Mouse (Mus musculus) kidney, adult 18-20 months (tissue): ENCODE data around the gene Rtn4rl1.
A peak's percentile ranks its signal among the peaks of the same experiment; 100 is the strongest.
"Not testable (repeated sequence)": the region's sequence is repeated elsewhere in the genome, so short reads cannot be mapped to it uniquely, and the experiment has no call there.

Experiments used
- DNase-seq: peaks from one replicate; pipeline ENCODE4 v3.0.0; 2021

The Rtn4rl1 gene

GRCm38 (mm10) chr11:75166193-75166842 lies 27.3 kb upstream of the Rtn4rl1 start:
- DNase-seq: peak; percentile 31

- DNase-seq: peak; percentile 72
These were observed 26.5 kb upstream of the Rtn4rl1 start for GRCm38 (mm10) chr11:75166861-75167642.

GRCm38 (mm10) chr11:75167643-75168589 lies 25.7 kb upstream of the Rtn4rl1 start:
- DNase-seq: peak; percentile 40

- peak; percentile 89 for DNase-seq
These were observed 24.8 kb upstream of the Rtn4rl1 start for GRCm38 (mm10) chr11:75168590-75169361.

DNA sequence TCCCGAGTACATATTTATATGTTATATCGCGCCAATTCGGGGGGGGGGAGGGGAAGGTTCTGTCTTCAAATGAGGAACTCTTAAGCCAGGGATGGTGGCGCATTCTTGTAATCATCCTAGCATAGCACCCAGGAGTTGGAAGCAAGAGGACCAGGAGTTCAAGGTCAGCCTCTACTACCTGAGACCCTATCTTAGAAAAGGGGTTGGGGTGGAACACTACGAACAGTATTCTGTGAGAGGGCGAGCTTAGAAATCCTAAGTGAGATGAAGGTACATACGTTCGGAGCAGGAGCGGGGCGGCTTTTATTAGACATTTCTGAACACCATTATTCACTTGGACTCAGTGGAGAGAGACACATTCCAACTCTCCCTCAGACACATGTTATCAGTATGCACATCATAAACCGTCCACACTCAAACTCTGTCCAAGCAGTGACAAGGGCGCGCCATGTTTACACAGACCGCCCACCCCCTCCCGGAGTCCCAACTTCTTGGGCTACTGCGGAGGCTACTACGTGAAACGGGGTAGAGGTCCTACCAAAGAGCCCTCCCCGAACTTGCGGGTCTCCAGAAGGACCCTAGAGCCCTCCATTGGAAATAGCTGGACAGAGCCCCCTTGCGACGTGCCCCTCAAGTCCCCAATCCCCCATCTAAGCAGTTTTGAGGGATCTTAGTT lies 24.0 kb upstream of the Rtn4rl1 start, which contains the start of gene Hic1:
Gene Hic1, minus strand, starts transcription at position 115 of the 676 bp plus-strand sequence.
- DNase-seq: no peak

- DNase-seq: peak; percentile 97
These were observed 23.3 kb upstream of the Rtn4rl1 start for GRCm38 (mm10) chr11:75170136-75170751.

GRCm38 (mm10) chr11:75171186-75171865 lies 22.3 kb upstream of the Rtn4rl1 start:
- DNase-seq: no peak

DNA sequence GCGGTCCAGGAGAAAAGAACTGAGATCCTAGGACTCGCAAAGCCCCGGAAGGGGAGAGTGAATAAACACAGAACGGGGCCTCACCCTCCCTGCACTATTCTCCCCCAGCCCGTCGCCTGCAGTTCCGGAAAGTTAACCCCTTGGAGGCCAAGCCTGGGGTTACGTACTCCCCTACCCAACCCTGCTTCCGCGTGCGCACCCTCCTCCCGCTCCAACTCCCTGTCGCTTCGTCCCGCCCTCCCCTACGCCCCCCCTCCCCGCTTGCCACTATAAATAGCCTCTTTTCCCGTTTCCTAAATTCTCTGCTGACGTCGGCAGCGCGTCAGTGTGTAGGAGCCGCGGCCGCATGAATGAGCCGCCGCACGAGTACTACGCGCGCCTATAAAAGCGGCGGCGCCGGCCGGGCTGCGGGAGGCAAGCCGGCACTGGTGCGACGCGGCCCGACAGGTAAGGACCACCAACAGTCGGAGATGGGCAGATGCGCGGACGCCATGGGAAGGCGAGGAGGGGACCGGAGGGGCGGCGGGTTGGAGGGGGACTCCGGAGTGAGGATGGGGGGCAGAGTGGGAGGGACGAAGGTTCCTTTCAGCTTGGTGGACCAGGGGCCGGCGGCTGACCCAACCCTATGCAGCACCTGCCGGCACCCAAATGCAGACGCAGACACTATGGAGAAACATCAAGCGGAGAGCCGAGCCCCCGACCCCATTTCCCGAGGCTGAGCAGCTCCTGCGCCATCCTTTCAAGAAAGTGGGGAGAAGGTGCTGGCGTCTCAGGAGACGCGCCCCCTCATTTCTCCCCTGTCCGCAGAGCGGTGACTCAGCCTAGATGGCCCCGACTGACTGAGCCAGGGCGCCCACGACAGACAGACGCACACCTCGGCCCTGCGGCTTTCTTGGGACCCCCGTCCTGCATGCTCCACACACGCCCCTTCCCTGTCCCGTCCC lies 21.2 kb upstream of the Rtn4rl1 start:
- DNase-seq: no peak

GRCm38 (mm10) chr11:75173095-75173798 lies 20.3 kb upstream of the Rtn4rl1 start:
- DNase-seq: peak; percentile 86

- DNase-seq: no peak
These were observed 19.8 kb upstream of the Rtn4rl1 start for GRCm38 (mm10) chr11:75173799-75174165.

GRCm38 (mm10) chr11:75174574-75174973 lies 19.0 kb upstream of the Rtn4rl1 start:
- not testable (repeated sequence) for DNase-seq

DNA sequence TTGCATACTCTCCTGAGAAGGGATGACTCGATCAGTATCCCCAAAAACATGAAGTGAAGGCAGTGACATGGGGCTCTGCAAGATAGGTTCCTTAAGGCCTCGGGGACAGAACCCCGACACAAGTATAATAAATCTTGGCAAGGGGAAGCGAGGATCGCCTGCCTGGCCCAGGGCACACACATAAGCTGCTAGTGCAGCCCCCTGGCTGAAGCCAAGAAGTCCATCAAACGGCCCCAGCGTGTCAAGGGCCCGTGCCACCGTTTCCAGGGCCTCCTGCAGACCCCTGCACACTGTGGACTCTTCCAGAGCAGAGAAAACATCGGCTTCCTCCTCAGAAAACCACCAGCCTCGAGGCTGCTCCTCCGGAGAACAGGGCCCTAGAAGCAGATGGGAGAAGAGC lies 15.6 kb upstream of the Rtn4rl1 start:
- no peak for DNase-seq

DNA sequence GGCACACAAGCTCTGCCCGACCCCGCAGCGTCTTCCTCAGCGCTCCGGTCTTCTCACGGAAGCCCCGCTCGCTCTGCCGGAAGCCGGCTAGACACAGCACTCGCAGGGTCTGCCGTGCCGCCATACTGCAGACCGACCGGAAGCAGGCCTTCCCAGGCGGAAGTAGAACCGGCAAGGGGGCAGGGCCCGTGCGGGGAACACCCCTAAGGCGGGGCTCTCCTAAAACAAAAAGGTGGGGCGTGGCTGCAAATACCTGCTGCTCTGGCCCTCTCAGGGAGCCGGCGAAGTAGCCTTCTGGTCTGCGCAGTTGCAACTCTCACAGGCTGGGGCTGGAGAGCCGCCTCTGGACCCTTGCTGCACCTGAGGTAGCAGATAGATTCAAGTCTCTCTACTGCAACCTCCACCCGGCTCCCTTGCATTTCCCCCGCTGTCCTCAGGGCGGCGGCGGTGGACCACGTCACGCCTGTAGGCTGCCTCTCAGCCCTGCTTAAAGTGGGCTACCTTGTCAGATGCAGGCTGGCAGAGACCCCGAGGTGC lies 14.8 kb upstream of the Rtn4rl1 start, which contains the start of gene Ovca2:
Gene Ovca2, minus strand, starts transcription at position 164 of the 537 bp plus-strand sequence.
- peak; percentile 93 for DNase-seq

DNA sequence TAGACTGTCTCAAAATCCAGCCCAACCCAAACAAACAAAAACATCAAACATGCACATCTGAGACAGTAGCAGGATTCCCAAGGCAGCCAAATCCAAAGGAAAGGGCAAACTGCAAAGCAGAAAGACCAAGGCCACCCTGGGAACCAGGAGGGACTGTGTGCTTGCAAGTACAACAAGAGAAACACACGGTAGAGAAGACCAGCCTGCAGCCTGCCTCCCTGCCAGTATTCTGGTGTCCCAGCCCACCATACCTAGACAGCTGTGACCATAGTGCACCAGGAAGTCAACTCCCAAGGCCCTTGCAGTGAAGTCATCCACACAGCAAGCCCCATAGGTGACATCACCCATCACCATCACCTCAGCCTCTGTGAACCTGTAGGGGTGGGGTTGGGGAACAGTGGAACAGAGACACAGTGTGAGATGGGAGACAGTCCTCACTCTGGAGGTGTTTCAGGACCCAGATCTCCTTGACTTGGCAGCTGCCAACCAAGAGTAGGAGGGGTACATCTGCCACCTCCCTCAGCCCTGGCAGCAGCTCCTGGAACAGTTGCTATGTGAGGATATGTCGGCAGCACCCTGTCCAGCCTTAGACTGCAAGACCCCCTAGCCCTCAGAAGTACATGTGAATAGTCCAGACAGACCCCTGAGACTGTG lies 9.5 kb upstream of the Rtn4rl1 start:
- no peak for DNase-seq

DNA sequence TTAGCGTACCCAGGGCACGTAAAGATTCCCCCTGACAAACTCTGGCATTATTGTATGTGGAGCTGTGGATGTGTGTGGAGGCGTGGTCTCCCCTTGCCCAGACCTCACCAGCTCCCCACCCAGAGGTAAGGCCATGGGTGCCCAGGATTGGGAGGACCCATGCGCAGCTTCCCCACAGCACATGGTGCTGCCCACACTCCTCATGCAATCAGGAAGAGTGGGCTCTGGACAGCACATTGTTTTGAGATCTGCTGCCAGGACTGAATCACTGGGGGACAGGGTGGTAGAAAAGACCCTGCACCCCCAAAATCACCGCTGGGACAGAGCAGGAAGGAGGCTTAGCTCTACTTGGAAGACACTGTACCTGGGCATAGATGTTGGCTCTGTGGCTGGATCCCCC lies 9.0 kb upstream of the Rtn4rl1 start:
- DNase-seq: no peak

DNA sequence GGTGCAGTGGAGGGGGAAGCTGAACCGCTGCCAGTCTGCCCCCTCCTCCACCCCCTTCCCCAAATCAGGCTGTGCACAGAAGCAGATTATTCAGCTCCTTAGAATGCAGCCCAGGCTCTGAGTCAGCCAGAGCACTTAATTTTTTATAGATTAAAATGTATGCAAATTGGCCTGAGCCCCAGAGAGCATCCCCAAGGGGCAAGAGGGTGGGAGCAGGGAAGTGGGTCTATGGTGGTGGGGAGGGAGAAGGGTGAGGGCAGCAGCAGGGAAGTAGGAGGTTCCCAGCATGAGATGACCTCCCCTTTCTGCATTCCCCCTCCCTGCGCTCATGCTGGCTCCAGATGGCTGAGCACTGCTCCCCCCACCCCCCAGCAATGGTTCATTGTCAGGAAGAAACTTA lies 8.6 kb upstream of the Rtn4rl1 start:
- no peak for DNase-seq

DNA sequence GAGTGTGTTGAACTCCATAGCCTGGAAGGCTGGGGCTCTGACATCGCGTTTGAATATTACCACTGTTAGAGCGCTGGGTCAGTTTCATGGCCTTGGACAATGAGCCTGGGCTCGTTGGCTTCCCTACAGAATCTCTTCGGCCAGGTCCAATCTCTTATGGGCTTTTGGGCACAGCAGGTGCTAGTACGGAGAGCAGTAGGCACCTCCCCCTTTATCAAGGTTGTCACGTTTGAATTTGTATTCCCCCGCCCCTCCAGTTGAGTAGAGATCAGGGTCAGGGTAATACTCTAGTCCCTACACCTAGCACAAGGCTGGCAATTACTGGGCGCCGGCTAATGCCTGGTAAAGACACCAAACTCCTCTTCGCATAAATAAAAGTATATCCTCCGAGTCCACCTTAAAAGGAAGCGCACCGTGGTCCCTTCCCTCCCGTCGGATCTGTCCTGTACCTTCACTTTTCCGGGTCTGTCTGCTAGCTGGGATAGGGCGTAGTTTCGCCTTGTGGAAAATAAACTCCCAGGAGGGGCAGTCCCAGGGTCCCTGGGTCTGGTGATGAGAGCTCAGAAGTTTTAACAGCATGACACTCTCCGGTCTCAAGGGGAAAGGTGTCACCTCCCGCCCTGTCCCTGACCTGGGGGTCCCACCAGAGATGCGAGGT lies 3.7 kb upstream of the Rtn4rl1 start:
- DNase-seq: peak; percentile 23
